16 mouse cellular contexts compared by ENCODE assay signal in genomic region chr3:52170847-52171246, GRCm38 (mm10).
"Had no signal": no experiment of that assay in that cellular context is flagged by ENCODE, and none has a peak within 500 bp of the region (broad histone marks: within the 10 kb centered on the region; RNA-seq: fewer than 3 reads in every experiment).

No protein-coding gene starts in this region.

- H3K9me3 ChIP-seq: midbrain, embryonic 10.5 days; midbrain, embryonic 13.5 days; midbrain, embryonic 15.5 days; neural tube, embryonic 13.5 days; neural tube, embryonic 15.5 days; stomach, embryonic 15.5 days had no signal

- H3K9ac ChIP-seq: lung, embryonic 14.5 days; midbrain, embryonic 13.5 days; midbrain, embryonic 15.5 days; neural tube, embryonic 13.5 days; neural tube, embryonic 15.5 days; stomach, embryonic 15.5 days had no signal

- H3K4me2 ChIP-seq: lung, embryonic 14.5 days; midbrain, embryonic 13.5 days; midbrain, embryonic 15.5 days; neural tube, embryonic 13.5 days; neural tube, embryonic 15.5 days; stomach, embryonic 15.5 days had no signal

- H3K36me3 ChIP-seq: midbrain, embryonic 10.5 days; midbrain, embryonic 13.5 days; midbrain, embryonic 15.5 days; neural tube, embryonic 13.5 days; neural tube, embryonic 15.5 days; stomach, embryonic 15.5 days had no signal

- ATAC-seq: midbrain, embryonic 13.5 days; midbrain, embryonic 15.5 days had no signal

- H3K27me3 ChIP-seq: midbrain, embryonic 13.5 days; midbrain, embryonic 15.5 days; neural tube, embryonic 13.5 days; neural tube, embryonic 15.5 days; stomach, embryonic 15.5 days had no signal

- H3K4me1 ChIP-seq: midbrain, embryonic 15.5 days; stomach, embryonic 15.5 days had no signal

- H3K27ac ChIP-seq: midbrain, embryonic 10.5 days; midbrain, embryonic 13.5 days; midbrain, embryonic 15.5 days; neural tube, embryonic 13.5 days; neural tube, embryonic 15.5 days; stomach, embryonic 15.5 days; stomach, postnatal 0 days had no signal

- H3K4me3 ChIP-seq: midbrain, embryonic 10.5 days; midbrain, embryonic 13.5 days; midbrain, embryonic 15.5 days; neural tube, embryonic 13.5 days; neural tube, embryonic 15.5 days; stomach, embryonic 15.5 days had no signal

- DNase-seq: lung, adult 18-20 months; lung, embryonic 14.5 days; lung, postnatal 10 days; lung, postnatal 4 days; retina, postnatal 1 day; right cerebral cortex, adult 18-20 months; thymus, adult 2 months; thymus, postnatal 25 days; thymus, postnatal 4 days had no signal
